Mouse (Mus musculus) kidney, postnatal 4 days (tissue): ENCODE results near the gene Prcc.
"Not testable (repeated sequence)": the region's sequence is repeated elsewhere in the genome, so short reads cannot be mapped to it uniquely, and the experiment has no call there.

ENCODE experiments used
- DNase-seq, 2 experiments: peaks; one replicate each; pipeline ENCODE4 v3.0.0; 2021; ENCODE audit warnings: mixed read lengths in 2 of 2

The Prcc gene

DNA sequence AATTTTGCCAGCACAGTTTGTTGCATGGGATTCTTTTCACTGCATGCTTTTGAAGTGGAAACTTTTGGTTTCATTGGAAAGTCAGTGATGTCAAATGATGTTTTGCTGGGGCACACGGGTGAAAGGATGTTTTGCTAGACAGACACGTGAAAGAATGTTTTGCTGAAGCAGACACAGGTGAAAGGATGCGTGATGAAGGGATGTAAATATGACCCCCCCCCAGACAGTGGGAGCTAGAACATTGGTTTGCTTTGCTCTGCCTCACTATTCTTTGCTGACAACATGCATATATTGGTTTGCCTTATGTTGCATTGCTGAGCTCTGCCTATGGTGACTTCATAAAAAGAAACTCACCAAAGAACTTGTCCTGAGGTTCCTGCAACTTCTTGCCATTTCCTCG lies 40.4 kb downstream of the Prcc start:
- DNase-seq, result no peak

DNA sequence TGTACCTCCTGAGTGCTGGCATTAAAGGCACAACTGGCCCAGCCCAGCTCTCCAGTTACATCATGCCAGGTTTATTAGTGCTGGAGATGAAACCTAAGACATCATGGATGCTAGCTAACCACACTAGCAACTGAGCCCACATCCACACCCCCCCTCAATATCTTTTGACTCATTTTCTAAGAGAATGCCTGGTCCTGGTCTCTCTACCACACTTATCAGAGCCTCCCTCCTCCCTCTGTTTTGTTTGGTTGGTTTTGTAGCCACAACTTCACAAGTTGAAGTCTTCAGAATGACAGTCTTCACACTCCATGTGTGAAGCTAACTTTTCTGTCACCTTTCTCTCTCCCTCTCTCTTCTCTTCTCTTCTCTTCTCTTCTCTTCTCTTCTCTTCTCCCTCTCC lies 44.5 kb downstream of the Prcc start:
- DNase-seq, result no peak

DNA sequence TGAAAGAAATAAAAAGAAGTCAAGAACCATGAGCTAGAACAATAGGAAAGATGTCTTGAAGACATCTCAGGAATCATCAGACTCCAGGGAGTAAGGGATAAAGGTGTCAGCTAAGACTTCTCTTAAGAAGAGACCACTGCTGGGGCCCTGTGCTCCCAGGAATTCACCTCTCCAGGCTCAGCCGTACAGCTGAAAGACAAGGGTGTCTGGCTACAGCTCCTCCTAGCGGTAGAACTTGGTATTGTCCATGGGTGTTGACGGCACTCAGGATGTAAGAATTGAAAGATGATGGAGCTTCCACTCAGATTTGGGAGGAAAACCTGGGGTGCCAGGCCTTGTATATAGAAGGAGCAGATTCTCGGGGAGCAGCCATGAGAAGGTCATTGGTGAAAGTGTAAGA lies 46.8 kb downstream of the Prcc start:
- DNase-seq, result peak; percentile 88 to 89

DNA sequence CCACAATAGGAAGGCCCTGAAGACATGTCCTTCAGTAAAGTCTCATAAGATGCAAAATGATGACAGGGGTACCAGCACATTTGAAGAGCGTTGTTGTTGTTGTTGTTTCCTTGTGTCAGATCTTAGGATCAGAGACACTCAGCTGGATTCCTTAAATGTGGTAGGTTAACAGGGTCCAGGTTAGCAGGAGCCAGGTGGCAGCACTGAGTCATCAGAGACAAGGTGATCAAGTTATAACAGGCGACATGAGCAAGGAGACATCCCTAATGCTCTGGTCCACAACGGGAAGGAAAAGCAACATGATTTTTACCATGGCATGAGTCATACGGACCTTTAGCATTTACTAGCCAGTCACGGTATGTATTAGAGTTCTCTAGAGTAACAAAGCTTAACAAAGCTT lies 51.9 kb downstream of the Prcc start:
- no peak for DNase-seq

DNA sequence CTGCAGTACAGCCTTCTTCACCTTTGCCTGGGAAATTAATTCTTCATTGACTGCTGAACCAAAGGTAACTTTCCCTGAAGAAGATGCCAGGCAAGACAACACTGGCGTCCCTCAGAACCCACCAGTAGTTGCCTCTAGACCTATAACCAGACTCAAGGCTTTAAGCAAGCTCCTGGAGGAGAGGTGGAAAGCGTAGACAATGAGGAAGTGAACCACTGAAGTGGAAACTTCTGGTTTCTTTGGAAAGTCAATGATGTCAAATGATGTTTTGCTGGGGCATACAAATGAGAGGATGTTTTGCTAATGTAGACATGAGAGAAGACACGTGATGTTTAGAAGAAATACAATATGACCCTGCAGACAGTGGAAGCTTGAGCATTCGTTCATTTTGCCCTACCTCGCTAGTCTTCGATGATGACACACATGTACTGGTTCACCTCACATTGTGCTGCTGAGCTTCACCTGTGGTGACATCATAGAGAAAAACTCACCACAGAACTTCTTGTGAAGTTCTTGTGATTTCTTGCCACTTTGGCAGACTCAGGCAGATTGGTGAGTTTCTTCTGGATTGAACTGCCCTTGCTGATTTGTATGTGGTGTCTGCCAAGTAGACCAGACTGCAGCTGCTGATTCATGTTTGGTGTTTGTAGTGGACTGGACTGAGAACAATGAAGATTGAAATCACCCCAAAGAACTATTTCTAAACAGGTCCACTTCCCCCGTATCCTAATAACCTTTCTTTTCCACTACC lies 53.1 kb downstream of the Prcc start:
- DNase-seq, result no peak

DNA sequence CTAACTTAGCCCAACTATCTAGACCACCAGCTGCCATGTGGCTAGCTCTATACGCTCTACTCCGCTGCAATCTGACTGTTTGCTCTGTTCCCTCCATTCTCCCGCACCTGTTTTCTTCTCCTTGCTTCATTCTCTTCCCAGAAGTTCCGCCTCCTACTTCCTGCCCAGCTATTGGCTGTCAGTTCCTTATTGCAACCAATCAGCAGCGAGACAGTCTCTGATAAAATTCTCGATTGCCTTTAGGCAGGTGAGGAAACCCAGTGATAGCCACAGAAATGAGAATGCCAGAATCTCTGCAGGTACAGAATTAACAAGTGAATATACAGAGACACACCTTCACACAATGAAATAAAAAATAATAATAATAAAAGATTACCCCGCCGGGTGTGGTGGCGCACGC lies 56.4 kb downstream of the Prcc start:
- DNase-seq, result no peak

DNA sequence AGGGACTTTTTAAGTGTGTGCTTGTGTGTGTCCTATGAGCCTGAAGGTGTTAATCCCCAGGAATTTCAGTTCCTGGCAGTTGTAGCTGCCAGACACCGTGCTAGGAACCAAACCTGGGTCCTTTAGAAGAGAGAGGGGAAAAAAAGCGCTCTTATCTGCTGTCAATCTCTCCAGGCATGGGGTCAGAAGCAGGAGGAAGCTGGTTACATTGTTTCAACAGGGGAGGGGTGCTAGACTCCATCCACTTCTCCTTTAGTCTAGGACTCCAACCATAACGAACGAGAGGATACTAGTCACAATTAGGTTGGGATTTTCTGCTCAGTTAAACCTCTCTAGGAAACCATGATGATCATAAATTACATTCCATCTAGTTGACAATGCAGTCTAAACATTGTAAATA lies 57.0 kb downstream of the Prcc start:
- no peak for DNase-seq

DNA sequence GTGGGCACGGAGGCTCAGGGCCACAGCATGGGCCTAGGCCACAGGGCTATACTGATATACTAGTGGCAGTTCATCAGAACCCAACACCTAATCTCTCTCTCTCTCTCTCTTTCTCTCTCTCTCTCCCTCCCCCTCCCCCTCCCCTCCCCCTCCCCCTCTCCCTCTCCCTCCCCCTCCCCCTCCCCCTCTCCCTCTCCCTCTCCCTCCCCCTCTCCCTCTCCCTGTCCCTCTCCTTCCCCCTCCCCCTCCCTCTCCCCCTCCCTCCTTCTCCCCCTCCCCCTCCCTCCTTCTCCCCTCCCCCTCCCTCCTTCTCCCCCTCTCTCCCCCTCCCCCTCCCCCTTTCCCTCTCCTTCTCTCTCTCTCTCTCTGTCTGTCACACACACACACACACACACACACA lies 61.2 kb downstream of the Prcc start, which contains the start of gene Pear1:
Gene Pear1 (minus strand): TSS at position 101 of the 400 bp plus-strand sequence.
- DNase-seq, result not testable (repeated sequence)

DNA sequence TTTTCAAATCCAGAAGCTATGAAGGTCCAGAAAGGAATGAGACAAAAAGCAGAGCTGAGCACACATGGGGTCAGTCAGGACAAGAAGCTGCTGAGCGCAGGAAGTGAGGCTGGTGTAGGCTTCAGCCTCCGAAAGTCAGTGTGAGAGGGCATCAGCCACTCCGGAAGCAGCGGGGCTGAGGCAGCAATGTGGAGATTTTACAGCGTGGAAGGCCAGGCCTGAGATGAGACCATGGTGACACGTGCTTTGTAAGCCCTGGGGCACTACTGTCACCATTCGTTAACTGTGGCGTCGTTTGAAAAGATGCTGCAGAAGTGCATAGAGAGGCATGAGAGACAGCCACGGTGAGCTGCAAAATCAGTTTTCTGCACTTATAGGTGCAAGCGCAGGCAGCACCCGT lies 67.2 kb downstream of the Prcc start:
- no peak for DNase-seq

DNA sequence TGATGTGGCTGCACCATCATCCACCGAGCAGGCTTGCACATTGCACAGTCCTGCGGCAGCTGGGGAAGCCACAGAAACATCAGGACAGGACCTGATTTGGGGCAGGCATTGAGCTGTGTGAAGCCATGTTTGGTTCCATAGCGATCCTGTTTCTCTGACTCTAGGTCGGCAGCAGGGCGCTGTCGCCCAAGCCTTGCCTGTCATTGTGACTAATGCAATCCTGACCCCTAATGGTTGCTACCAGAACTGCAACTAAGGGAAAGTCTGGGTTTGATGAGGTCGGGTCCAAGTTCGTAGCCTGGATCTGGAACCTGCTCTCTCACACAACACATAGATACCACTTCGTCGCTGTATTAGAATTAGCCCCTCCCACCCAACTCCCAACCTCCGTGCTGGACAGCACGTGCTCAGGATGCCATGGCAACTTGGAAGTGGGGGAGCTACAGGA lies 68.7 kb downstream of the Prcc start:
- peak; percentile 80 to 87 for DNase-seq

DNA sequence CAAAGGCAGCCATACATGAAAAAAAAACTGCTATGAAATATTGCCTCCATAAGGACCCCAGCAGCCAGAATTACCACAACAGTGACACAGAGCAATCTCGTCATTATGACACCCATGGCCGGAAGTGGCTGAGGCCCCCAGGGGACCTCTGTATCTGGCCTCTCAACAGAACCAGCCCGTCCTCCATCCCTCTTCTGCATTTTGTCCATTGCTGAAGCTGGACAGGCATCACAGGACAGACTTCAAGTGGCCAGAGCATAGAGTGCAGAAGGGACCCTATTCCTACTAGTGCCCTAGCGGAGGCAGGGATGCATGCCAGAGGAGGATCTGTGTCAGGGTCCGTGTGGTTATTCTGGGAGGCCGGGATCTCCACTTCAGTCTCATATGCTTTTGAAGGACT lies 69.2 kb downstream of the Prcc start:
- peak in 1 of 2 experiments; percentile 52 for DNase-seq

DNA sequence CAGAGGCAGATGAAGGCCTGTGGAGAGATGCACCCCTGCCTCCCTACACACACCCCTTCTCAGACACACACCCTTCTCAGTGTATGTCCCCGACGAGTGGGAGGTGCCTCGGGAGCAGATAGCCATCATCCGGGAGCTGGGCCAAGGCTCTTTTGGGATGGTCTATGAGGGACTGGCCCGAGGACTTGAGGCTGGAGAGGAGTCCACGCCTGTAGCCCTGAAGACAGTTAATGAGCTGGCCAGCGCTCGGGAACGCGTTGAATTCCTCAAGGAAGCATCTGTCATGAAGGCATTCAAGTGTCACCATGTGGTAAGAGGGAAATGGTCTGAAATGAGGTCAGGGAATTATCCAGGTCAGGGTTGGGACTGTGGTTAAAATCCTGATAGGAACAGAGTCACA lies 72.5 kb downstream of the Prcc start:
- peak; percentile 64 to 72 for DNase-seq

DNA sequence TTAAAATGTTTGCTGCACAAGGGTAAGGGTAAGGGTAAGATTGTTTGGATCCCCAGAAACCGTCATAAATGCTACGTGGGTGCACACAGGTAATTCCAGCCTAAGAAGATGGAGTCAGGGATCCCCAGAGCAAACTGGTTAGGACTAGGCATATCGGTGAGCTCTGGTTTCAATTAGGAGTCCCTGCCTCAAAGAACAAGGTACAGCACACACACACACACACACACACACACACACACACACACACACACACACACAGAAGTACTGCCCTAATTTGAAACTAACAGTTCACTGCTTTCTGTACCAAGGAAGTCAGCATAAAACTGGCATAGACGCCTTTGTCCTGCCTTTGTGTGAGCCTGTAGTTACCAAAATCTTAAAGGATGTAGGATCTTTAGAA lies 73.0 kb downstream of the Prcc start:
- DNase-seq, result no peak

DNA sequence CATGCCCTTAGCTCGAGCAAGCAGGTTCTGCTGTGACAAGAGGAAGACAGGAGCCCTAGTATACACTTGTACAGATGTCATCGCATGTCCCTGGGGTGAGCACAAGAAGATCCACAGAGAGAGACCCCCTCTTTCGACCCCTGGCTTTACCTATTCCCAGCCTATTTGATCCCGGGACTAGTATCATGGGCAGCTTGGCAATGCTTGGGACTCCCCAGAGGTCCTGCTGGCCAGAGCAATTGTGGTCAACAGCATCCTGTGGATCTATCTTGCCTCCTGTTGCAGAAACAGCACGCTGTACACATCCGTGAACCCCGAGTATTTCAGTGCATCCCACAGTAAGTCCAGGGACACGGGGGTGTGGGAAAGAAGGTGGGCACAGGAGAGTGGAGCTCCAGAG lies 74.1 kb downstream of the Prcc start:
- DNase-seq, result no peak

DNA sequence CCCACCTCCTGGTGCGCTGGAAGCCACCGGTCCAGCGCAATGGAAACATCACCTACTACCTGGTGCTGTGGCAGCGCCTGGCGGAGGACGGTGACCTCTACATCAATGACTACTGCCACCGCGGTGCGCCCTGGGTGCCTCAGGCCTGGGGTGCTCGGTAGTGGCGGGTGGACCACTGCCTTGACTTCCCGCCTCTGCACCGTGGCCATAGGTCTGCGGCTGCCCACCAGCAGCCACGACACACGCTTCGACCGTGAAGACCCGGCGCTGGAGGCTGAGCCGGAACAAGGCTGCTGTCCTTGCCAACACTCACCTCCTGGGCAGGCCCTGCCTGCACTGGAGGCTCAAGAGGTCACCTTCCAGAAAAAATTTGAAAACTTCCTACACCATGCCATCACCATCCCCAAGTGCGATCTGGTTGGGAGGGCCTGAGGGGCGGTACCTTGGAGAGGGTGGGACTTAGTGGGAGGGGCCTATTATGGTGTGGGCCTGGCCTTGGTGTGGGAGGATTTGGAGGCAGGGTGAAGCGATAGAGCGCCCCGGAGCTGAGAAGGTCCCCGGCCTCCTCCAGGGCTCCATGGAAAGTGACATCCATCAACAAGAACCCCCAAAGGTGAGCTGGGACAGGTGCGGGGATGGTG lies 76.0 kb downstream of the Prcc start:
- DNase-seq, result peak; percentile 53 to 59
